Mouse (Mus musculus) frontal cortex, postnatal 25 days (tissue): Measurements from ENCODE around the gene Adssl1.

Experiments used
- DNase-seq, 2 experiments: peaks; one replicate each; pipeline ENCODE4 v3.0.0; 2022; ENCODE audit warnings: low spot score in 2 of 2

The Adssl1 gene

GRCm38 (mm10) chr12:112619686-112620353 lies at the start of gene Adssl1:
Gene Adssl1, plus strand, starts transcription at chr12:112620045.
- DNase-seq: no peak

GRCm38 (mm10) chr12:112570160-112570559 lies 49.7 kb upstream of the Adssl1 start:
- no peak for DNase-seq

DNA sequence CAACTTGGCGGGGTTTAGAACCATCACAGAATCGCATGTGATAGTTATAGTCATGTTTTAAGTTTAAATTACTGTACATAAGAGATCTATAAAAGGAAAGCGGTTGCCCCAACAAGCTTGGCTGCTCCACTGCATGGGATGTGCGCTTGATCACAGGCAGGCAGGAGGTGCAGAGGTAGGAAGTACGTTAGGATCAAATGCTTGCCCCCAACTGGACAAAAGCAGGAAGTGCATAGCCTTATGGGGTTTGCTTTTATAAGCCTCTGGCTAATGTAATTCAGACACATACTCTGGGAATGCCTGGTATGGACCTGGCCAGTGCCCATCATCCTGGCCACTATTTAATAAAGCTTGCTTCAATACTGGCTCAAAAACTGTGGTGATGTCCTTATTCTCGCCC lies 48.8 kb upstream of the Adssl1 start:
- DNase-seq: no peak

DNA sequence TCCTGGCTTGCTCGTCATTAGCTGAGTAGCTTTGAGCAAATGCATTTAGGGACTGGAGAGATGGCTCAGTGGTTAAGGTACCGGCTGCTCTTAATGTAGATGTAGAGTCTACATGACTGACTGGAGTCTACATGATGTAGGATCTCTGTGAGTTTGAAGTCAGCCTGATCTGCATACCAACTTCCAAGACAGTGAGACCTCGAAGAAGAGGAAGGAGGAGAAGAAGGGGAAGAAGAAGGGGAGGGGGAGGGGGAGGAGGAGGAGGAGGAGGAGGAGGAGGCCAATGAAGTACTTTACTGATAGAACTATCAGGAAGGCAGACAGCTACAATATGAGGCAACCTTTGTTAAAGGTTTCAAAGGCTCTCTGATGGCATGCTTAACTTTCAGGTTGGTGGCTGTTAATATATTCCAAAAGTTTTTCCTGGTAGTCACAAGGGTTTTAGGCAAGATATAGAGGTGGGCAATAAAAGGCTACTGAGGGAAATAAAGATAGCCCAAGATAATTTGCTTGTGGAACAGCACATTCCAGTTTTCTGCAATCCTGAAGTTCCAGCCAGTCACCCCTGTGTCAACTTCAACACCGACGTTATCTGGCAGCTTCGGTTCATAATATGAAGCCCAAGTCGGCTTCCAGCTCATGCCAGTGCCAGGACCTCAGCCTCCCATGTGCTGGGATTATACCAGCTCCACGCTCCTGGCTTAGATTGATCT lies 44.4 kb upstream of the Adssl1 start:
- DNase-seq: no peak

- peak in 1 of 2 experiments; percentile 57 for DNase-seq
Observed at GRCm38 (mm10) chr12:112576341-112576740, 43.5 kb upstream of the Adssl1 start.

GRCm38 (mm10) chr12:112576749-112577148 lies 43.1 kb upstream of the Adssl1 start:
- no peak for DNase-seq

DNA sequence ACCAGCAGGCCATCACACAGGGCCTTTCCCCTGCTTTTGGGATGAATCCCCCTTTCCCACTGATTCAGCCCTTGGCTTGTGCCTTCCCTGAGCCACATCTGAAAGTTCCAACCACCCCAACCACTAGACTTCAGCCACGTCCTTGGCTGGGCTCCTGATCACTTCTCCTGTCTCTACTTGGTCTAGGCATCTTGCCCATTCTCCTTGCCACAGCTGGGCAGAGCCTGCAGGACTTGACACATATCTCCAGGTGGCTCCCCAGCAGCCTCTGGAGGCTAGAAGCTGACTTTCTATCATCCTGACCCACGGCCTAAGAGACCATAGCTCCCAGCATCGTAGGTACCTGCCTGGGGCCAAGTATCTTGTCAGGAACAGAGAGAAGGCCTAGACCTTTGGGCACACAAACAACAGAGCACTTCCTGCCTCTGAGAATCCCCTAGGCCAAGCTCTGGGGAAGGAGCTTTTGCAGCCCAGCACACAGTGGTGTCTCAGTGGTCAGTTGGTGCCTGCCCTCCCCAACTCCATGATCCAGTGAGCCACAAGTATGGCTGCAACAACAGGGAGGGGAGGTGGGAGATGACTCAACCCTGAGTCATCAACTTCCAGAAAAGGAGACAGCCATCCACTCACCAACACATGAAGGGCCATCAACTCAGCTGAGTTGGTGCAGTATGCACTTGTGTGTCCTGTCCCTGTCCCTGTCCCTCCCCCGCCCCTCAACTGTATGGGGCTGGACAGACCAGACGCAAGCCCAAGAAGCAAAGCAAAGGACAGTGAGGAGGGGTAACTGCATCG lies 41.4 kb upstream of the Adssl1 start:
- no peak for DNase-seq

- no peak for DNase-seq
Observed at GRCm38 (mm10) chr12:112579430-112579829, 40.4 kb upstream of the Adssl1 start.

GRCm38 (mm10) chr12:112579926-112580325 lies 39.9 kb upstream of the Adssl1 start:
- DNase-seq: no peak

DNA sequence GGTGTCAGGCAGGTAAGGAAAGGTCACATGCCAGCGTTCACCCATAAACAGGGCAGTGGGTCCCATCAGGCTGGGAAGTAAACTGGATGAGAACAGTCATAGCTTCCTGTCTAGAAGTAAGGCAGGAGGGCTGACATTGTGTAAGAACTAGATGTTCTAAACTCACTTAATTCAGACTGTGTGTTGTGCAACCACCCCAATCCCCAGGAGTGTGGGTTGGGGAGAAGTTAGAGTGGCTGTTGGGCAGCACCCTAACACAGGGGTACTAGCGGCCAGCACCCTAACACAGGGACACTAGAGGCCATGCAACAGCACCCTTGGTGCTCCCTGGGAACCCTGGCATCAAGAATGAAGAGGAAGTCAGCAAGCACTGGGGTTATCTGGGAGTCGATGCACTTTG lies 38.7 kb upstream of the Adssl1 start:
- no peak for DNase-seq

GRCm38 (mm10) chr12:112584954-112585353 lies 34.9 kb upstream of the Adssl1 start:
- no peak for DNase-seq

- DNase-seq: no peak
Observed at GRCm38 (mm10) chr12:112585924-112586538, 33.8 kb upstream of the Adssl1 start.

GRCm38 (mm10) chr12:112587125-112588124 lies 32.4 kb upstream of the Adssl1 start:
- DNase-seq: no peak

DNA sequence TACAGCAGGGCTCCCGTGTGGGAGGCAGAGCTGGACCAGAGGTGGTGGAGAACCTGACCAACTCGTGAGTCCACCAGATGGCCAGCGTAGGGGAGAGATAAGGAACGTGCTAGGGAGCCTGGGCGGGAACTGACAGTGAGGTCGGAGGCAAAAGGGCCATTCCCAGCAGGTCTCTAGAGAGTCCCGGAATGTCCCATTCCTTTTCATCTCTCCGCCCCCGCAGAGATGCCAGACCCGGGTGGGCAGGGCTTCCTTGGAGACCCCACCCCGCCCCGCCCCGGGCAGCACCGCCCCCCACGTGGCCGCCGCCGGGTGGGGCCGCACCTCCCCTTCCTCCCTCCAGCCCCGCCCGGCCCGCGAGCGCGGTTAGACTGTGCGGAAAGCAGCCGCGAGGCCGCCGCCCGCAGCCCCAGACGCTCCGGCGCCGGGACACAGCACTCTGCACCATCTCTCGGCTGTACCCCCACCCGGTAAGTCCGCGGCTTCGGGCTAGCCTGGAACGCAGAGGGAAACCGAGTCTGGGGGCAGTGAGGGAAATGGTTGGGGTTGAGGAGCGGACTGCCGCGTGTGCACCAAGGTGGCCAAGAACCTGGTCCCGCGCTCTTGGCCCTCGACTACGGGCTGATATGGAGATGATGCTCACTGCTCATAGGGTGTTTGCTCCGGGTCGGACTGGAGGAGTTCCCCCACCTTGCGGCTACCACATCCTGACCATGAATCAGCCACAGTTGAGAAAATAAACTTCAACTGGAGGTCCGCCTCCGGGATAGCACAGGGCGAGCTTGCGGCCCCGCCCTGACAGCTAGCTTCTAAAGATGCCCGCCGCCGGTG lies 31.2 kb upstream of the Adssl1 start, which contains the start of gene Inf2:
Gene Inf2 (plus strand): TSS at position 359 of the 831 bp plus-strand sequence.
- peak; percentile 62 to 64 for DNase-seq

DNA sequence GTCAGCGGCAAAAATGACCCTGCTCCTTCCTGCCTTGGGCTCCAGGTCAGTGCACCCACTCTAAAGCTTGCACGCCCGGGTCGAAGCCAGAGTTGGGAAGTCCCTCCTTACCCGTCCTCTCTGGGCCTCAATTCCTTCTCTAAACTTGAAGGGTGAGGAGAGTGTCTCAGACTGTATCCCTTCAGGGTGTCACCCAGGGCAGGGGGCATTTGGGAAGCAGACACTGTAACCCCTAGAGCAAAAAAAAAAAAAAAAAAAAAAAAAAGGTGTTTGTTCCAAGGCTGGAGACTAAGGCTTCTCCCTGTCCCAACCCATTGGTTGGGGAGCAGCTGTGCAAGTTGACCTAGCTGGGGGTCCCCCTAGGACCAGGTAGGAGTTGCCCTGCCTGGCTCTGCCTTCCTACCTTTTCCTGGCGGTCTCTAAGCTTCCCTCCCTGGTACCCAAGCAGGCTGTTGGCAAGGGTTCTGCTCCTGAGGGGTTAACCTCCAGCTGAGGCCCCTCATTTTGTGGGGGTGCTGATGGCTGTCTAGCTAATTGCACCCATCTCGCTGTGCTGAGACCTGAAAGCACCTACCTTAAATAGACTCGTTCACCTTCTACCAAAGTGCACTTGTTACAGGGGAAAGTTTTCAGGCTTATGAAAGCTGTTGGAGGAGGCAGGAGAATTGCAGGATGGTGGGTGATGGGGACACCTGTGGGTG lies 30.2 kb upstream of the Adssl1 start:
- no peak for DNase-seq

DNA sequence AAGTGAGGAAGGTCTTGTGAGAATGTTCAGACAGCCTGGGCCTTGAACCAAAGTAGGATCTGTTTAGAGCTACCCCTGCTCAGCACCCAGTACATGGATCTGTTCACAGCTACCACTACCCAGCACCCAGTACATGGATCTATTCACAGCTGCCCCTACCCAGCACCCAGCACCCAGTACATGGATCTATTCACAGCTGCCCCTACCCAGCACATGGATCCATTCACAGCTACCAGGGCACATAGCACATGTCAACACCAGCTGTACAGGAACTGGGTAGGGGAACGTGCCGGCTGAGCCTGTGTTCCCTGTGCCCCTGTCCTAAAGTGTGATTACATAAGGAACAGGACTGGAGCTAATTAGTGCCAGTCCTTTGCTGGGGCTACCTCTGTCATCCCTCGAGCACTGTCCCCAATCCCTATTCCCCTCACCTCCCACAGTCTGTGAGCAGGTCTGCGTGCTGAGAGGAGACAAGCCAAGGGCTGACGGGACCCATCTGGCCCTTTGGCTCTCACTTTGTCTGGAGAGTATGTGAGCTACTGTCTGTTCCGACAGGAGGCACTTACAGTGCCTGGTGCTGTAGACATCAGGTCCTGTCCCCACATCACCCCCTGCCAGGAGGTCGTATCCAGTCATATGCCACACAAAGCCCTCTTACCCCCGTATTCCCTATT lies 29.1 kb upstream of the Adssl1 start:
- DNase-seq: no peak

DNA sequence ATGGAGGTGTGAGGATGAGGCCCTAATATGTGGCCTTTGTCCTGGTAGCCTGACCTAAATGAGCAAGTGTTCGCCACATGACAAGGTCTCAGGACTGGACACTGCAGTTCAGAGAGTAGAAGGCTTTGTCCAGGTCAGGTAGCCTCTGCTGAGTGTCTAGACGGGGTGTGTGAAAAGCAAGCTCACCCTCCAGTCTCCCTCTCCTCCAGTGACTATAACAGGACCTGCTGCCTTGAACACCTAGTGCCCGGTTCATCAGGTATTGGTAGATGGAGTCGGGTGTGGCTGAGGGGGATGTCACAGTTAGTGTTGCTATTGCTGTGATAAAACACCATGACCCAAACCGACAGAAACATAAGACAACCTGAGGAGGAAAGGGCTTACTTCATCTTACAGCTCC lies 28.6 kb upstream of the Adssl1 start:
- no peak for DNase-seq

DNA sequence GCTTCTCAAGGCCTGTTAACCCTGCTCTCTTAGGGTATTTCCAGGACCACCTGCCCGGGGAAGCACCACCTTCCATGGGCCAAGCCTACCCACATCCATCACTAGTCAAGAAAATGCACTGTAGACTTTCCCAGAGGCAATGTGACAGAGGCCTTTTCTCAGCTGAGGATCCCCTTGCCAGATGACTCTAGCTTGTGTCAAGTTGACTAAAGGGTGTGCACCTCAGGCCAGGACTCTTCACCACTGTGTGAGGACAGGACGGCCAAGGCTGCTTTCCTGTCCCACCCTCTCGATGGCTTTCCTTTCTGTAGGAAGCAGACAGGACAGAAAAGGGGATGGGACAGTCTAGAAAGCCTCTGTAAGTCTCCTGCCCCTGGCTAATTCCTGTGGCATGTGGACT lies 28.1 kb upstream of the Adssl1 start:
- DNase-seq: no peak
